Mouse (Mus musculus) urinary bladder, adult 2 months (tissue): ENCODE results near the gene Ddr2. TPM values are rescaled to one million over a fixed set of nuclear protein-coding genes. Genes with fewer than 3 reads are reported as not detected.

ENCODE experiments used
- DNase-seq: peaks from one replicate; pipeline ENCODE4 v3.0.0; 2022; ENCODE audit warnings: low spot score
- polyA plus RNA-seq: library from polyadenylated mRNA; depleted of rRNA; stranded (reverse); fragments of >200 nt; gene quantifications from 2 replicates; pipeline ENCODE4 v1.2.3, GENCODE M21; 2012; rRNA removed

The Ddr2 gene
- polyA plus RNA-seq, 1 experiment = 76.5 TPM

DNA sequence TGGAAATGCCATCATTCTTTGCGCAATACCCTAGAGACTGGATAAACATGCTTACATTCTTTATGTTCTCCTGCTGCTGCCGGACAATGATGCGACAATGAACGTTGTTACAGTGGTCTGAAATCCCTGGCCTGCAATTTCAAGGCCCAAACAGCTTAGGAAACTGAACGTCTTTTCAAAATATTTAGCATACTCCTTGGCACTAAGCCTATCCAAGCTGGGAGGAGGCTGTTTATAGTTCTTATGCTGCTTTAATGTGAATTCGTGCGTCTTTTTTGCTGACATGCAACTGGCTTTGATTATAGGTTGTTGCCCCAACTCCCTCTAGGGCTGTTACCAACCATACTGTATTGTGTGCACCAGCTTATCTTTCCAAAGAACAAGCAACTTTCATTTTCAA is 161.7 kb downstream of the Ddr2 start:
- no peak for DNase-seq

DNA sequence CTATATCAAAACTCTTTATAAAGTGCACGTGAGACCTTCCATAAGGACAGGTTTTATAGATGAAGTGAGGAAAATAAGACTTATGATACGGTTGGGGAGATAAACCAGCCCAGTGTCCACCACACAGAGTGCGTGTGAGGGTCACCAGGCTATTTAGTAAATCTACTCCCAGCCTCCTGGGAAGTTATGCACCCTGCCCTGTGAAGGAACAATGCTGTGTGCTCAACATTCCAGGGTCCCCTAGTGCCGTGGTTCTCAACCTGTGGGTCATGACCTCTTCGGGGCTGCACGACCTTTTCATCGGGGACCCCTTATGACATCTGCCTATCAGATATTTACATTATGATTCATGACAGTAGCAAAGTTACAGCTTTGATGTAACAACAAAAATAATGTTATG is 162.3 kb downstream of the Ddr2 start:
- no peak for DNase-seq

- DNase-seq = no peak
Observed at GRCm38 (mm10) chr1:169947654-169948053, 162.9 kb downstream of the Ddr2 start.

GRCm38 (mm10) chr1:169946004-169946403 is 164.6 kb downstream of the Ddr2 start:
- no peak for DNase-seq

DNA sequence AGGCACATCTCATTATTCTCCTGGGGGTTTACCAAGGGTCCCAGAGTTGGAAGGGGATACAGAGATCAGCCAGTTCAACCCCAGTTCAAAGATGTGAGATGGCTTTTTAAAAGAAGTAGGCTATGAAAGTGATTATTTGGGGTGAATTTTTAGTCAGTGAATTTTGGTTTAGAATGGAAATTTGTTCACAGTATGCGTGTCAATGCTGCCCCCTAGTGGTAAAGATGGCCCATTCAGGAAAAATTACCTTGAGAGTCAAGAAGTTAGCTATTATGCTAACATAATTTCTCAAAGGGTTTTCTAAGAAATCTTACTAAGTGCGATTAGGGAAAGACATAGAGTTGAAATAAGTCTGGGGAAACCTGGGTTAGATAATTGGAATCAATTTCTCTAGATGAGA is 171.2 kb downstream of the Ddr2 start:
- DNase-seq = no peak

DNA sequence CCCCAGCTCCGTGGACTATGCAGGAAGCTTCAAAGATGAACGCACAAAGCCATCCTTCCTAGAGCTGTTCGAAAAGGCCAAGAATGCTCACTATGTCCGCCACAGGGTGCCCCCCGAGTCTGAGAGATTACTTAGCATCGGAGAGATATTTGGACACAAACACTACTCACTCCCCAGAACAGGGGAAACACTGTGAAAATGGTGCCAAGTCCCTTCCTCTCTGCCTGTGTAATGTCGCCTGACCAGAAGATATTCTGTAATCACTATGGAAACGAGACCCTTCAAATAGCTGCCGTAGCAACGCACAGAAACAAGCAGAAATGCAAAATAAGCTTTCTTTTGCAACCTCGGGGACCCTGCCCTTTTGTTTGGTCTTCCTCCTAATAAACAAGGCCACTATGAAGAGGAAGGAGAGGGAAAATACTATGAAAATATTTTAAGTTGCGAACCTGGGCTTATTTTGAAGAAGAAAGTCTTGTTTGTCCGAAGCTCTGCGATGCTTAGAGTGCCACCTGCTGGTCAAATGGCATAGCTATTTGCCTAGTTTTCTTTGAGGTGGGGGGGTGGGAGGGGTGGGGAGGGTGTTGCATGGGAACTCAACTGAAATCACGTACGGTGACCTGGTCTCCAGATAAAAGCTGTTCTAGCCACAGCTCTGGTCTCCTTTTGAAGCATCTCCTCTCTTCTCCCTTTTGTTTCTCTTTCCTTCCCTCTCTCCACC is 176.4 kb downstream of the Ddr2 start:
- DNase-seq = no peak

GRCm38 (mm10) chr1:169932122-169932746 is 178.3 kb downstream of the Ddr2 start:
- no peak for DNase-seq

- DNase-seq = no peak
Observed at GRCm38 (mm10) chr1:169931698-169932097, 178.9 kb downstream of the Ddr2 start.

- no peak for DNase-seq
Observed at GRCm38 (mm10) chr1:169928454-169928971, 182.0 kb downstream of the Ddr2 start, which contains the start of gene Ccdc190. TSS of gene Ccdc190 (plus strand) at chr1:169928648.

DNA sequence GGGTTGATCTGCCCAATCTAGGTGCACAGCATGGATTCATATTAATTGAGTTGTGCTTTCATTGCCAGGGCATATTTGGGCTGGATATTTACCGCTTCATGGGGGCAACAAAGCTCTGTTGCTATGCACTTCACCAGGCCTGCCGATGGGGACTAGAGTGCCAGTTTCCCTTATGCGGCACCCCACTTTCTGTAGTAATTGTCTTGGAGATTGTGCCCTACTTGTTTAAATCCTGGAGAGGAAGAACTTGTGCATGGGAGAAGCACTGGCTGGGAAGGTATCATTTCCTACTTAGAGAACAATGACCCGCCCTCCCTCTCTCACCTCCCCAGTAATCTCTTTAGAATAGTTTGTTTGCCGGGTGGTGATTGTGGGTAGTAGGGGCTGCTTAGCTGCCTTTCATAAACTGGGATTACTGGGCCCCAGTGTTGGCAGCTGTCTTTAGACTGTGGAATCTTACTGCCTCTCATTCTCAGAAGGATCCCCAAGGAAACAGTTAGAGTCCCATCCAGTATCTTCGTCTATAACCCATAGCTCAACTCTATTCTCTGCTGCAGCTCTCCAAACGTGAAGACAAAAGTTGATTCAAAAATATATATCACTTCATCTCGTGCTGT is 182.7 kb downstream of the Ddr2 start:
- DNase-seq = no peak

DNA sequence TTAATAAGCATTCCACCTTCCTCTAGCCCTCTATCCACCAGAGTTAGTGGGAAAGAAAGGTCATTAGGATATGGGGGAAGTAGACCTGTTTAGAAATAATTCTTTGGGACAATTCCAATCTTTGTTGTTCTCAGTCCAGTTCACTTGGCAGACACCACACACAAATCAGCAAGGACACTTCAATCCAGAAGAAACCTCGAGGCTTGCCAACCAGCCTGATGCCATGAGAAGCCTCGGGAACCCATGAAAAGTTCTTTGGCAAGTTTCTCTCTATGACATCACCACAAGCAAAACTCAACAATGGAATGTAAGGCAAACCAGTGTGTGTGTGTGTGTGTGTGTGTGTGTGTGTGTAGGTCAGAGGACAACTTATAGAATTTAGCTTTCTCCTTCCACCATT is 186.0 kb downstream of the Ddr2 start:
- no peak for DNase-seq

Other genes with a start within 250 kb of the Ddr2 start
- gene Ccdc190, start 182.1 kb downstream of the Ddr2 start, polyA plus RNA-seq = 0.11 and 0.19 TPM in 2 replicates
- gene Hsd17b7, start 141.5 kb downstream of the Ddr2 start, polyA plus RNA-seq = 6.1 and 9.3 TPM in 2 replicates
- gene Uap1, start 64.2 kb upstream of the Ddr2 start, polyA plus RNA-seq = 36.2 and 41.3 TPM in 2 replicates
- 22.2 and 23.2 TPM in 2 replicates for gene Uhmk1, start 104.6 kb upstream of the Ddr2 start, polyA plus RNA-seq
- 0.03 TPM in 1 of 2 replicates, not detected in the other for gene Sh2d1b2, start 122.0 kb upstream of the Ddr2 start, polyA plus RNA-seq
- 0.34 and 0.41 TPM in 2 replicates for gene Sh2d1b1, start 166.6 kb upstream of the Ddr2 start, polyA plus RNA-seq
- 9.3 and 12.0 TPM in 2 replicates for gene Gm7694, start 195.6 kb upstream of the Ddr2 start, polyA plus RNA-seq
- gene Spata46, start 198.0 kb upstream of the Ddr2 start, polyA plus RNA-seq = not detected in 2 replicates